Mouse (Mus musculus): Measurements from ENCODE around the gene Asic3. TPM values are rescaled to one million over a fixed set of nuclear protein-coding genes. Genes with fewer than 3 reads are reported as not detected.
A peak's percentile ranks its signal among the peaks of the same experiment; 100 is the strongest.

The Asic3 gene
- polyA plus RNA-seq, 1 experiment, result 0.24 TPM

GRCm38 (mm10) chr5:24381486-24381885, 31.7 kb upstream of the Asic3 start:
- no peak overlapping the region for H3K4me2 ChIP-seq (ENCODE audit: low read depth)
- H3K79me2 ChIP-seq (ENCODE audit: control insufficient read depth, insufficient read depth), result no peaks in the 10 kb centered on the region
- no peak overlapping the region for H3K4me3 ChIP-seq
- TF ChIP-seq SRF (IDR thresholded peaks at IDR 0.05; ENCODE audit: control insufficient read depth, insufficient read length, low read depth), result no peak
- no peak for TF ChIP-seq CEBPB (IDR thresholded peaks at IDR 0.05; ENCODE audit: insufficient read depth, poor library complexity, severe bottlenecking)
- no peak for TF ChIP-seq MYOG (IDR thresholded peaks at IDR 0.05; ENCODE audit: control insufficient read depth in 1 of 3, insufficient read depth in 1 of 3, insufficient read length in 2 of 3, low read depth in 2 of 3)
- no peak for TF ChIP-seq POLR2A (IDR thresholded peaks at IDR 0.05; ENCODE audit: insufficient read length, low read depth)
- TF ChIP-seq TCF12 (IDR thresholded peaks at IDR 0.05; ENCODE audit: insufficient read depth, poor library complexity, severe bottlenecking), result no peak
- TF ChIP-seq POLR2AphosphoS2 (IDR thresholded peaks at IDR 0.05; ENCODE audit: insufficient read length, low read depth), result no peak
- TF ChIP-seq MYOD1 (IDR thresholded peaks at IDR 0.05; ENCODE audit: control insufficient read depth in 1 of 3, insufficient read length in 2 of 3, low read depth in 2 of 3), result no peak
- no peak for TF ChIP-seq TCF3 (IDR thresholded peaks at IDR 0.05; ENCODE audit: insufficient read length, low read depth)
- TF ChIP-seq USF1 (IDR thresholded peaks at IDR 0.05; ENCODE audit: low read depth), result no peak
- no peak for TF ChIP-seq REST (IDR thresholded peaks at IDR 0.05; ENCODE audit: insufficient read depth, insufficient read length)
- no peaks in the 10 kb centered on the region for H3K36me3 ChIP-seq (ENCODE audit: control insufficient read depth, insufficient read depth)
- peaks cover 20% of the 10 kb centered on the region for H3K27me3 ChIP-seq (ENCODE audit: control insufficient read depth, insufficient read depth, insufficient read length)
- H3ac ChIP-seq (ENCODE audit: control insufficient read depth, insufficient read length), result no peak overlapping the region

GRCm38 (mm10) chr5:24381988-24382387, 31.2 kb upstream of the Asic3 start:
- Histone ChIP-seq H3K4me3 (no peak overlapping the region), H3K4me2 (ENCODE audit: low read depth) (no peak overlapping the region), H3K79me2 (ENCODE audit: control insufficient read depth, insufficient read depth) (no peaks in the 10 kb centered on the region), H3K27me3 (ENCODE audit: control insufficient read depth, insufficient read depth, insufficient read length) (peaks cover 20% of the 10 kb centered on the region), H3ac (ENCODE audit: control insufficient read depth, insufficient read length) (no peak overlapping the region), H3K36me3 (ENCODE audit: control insufficient read depth, insufficient read depth) (no peaks in the 10 kb centered on the region)
- TF ChIP-seq MAX (IDR thresholded peaks at IDR 0.05; ENCODE audit: low read depth), result no peak
- TF ChIP-seq TCF12 (IDR thresholded peaks at IDR 0.05; ENCODE audit: insufficient read depth, poor library complexity, severe bottlenecking), result no peak
- no peak for TF ChIP-seq MYOD1 (IDR thresholded peaks at IDR 0.05; ENCODE audit: control insufficient read depth in 1 of 3, insufficient read length in 2 of 3, low read depth in 2 of 3)
- no peak for TF ChIP-seq E2F4 (IDR thresholded peaks at IDR 0.05; ENCODE audit: insufficient read depth)
- no peak for TF ChIP-seq REST (IDR thresholded peaks at IDR 0.05; ENCODE audit: insufficient read depth, insufficient read length)
- TF ChIP-seq POLR2A (IDR thresholded peaks at IDR 0.05; ENCODE audit: insufficient read length, low read depth), result no peak
- TF ChIP-seq USF1 (IDR thresholded peaks at IDR 0.05; ENCODE audit: low read depth), result no peak
- TF ChIP-seq MYOG (IDR thresholded peaks at IDR 0.05; ENCODE audit: control insufficient read depth in 1 of 3, insufficient read depth in 1 of 3, insufficient read length in 2 of 3, low read depth in 2 of 3), result no peak
- TF ChIP-seq SRF (IDR thresholded peaks at IDR 0.05; ENCODE audit: control insufficient read depth, insufficient read length, low read depth), result no peak
- TF ChIP-seq POLR2AphosphoS2 (IDR thresholded peaks at IDR 0.05; ENCODE audit: insufficient read length, low read depth), result no peak
- TF ChIP-seq TCF3 (IDR thresholded peaks at IDR 0.05; ENCODE audit: insufficient read length, low read depth), result no peak
- no peak for TF ChIP-seq CEBPB (IDR thresholded peaks at IDR 0.05; ENCODE audit: insufficient read depth, poor library complexity, severe bottlenecking)

GRCm38 (mm10) chr5:24383026-24383859, 29.9 kb upstream of the Asic3 start:
- Histone ChIP-seq H3K79me2 (ENCODE audit: control insufficient read depth, insufficient read depth) (no peaks in the 10 kb centered on the region), H3K4me2 (ENCODE audit: low read depth) (peak overlapping the region; percentile 98), H3K27me3 (ENCODE audit: control insufficient read depth, insufficient read depth, insufficient read length) (peaks cover 9% of the 10 kb centered on the region), H3ac (ENCODE audit: control insufficient read depth, insufficient read length) (no peak overlapping the region), H3K36me3 (ENCODE audit: control insufficient read depth, insufficient read depth) (no peaks in the 10 kb centered on the region), H3K4me3 (peak overlapping the region; percentile 30)
- TF ChIP-seq TCF3 (IDR thresholded peaks at IDR 0.05; ENCODE audit: insufficient read length, low read depth) (no peak), SRF (IDR thresholded peaks at IDR 0.05; ENCODE audit: control insufficient read depth, insufficient read length, low read depth) (peak; percentile 24), MYOG (IDR thresholded peaks at IDR 0.05; ENCODE audit: control insufficient read depth in 1 of 3, insufficient read depth in 1 of 3, insufficient read length in 2 of 3, low read depth in 2 of 3) (no peak), POLR2A (IDR thresholded peaks at IDR 0.05; ENCODE audit: insufficient read length, low read depth) (peak; percentile 63), POLR2AphosphoS2 (IDR thresholded peaks at IDR 0.05; ENCODE audit: insufficient read length, low read depth) (peak; percentile 60), MAX (IDR thresholded peaks at IDR 0.05; ENCODE audit: low read depth) (no peak), MYOD1 (IDR thresholded peaks at IDR 0.05; ENCODE audit: control insufficient read depth in 1 of 3, insufficient read length in 2 of 3, low read depth in 2 of 3) (peak in 1 of 3 experiments; percentile 47), USF1 (IDR thresholded peaks at IDR 0.05; ENCODE audit: low read depth) (no peak), TCF12 (IDR thresholded peaks at IDR 0.05; ENCODE audit: insufficient read depth, poor library complexity, severe bottlenecking) (no peak)

- peak overlapping the region; percentile 30 for H3K4me3 ChIP-seq
- H3K4me2 ChIP-seq (ENCODE audit: low read depth), result peak overlapping the region; percentile 98
Measured at GRCm38 (mm10) chr5:24384407-24384806, 28.8 kb upstream of the Asic3 start.

More at GRCm38 (mm10) chr5:24384407-24384806, 28.8 kb upstream of the Asic3 start:
- no peak overlapping the region for H3ac ChIP-seq (ENCODE audit: control insufficient read depth, insufficient read length)
- no peaks in the 10 kb centered on the region for H3K36me3 ChIP-seq (ENCODE audit: control insufficient read depth, insufficient read depth)
- TF ChIP-seq MYOD1 (IDR thresholded peaks at IDR 0.05; ENCODE audit: control insufficient read depth in 1 of 3, insufficient read length in 2 of 3, low read depth in 2 of 3) (peak; percentile 53 to 89 (median 73)), TCF12 (IDR thresholded peaks at IDR 0.05; ENCODE audit: insufficient read depth, poor library complexity, severe bottlenecking) (peak; percentile 23), MYOG (IDR thresholded peaks at IDR 0.05; ENCODE audit: control insufficient read depth in 1 of 3, insufficient read depth in 1 of 3, insufficient read length in 2 of 3, low read depth in 2 of 3) (peak in 2 of 3 experiments; percentile 58 to 82), CEBPB (IDR thresholded peaks at IDR 0.05; ENCODE audit: insufficient read depth, poor library complexity, severe bottlenecking) (0 out of 2 replicates have a peak, but pooled peaks have one; percentile 9), SRF (IDR thresholded peaks at IDR 0.05; ENCODE audit: control insufficient read depth, insufficient read length, low read depth) (no peak), USF1 (IDR thresholded peaks at IDR 0.05; ENCODE audit: low read depth) (no peak), REST (IDR thresholded peaks at IDR 0.05; ENCODE audit: insufficient read depth, insufficient read length) (no peak), POLR2A (IDR thresholded peaks at IDR 0.05; ENCODE audit: insufficient read length, low read depth) (no peak)
- H3K79me2 ChIP-seq (ENCODE audit: control insufficient read depth, insufficient read depth), result no peaks in the 10 kb centered on the region
- H3K27me3 ChIP-seq (ENCODE audit: control insufficient read depth, insufficient read depth, insufficient read length), result peaks cover 8% of the 10 kb centered on the region

All from myocyte (in vitro differentiated cells).